Mouse (Mus musculus) hindbrain, embryonic 10.5 days (tissue): ENCODE data around the gene Gm20721. TPM values are rescaled to one million over a fixed set of nuclear protein-coding genes. Genes with fewer than 3 reads are reported as not detected.
"Not testable (repeated sequence)": the region's sequence is repeated elsewhere in the genome, so short reads cannot be mapped to it uniquely, and the experiment has no call there.

Source experiments
- DNase-seq: peaks from one replicate; pipeline ENCODE4 v3.0.0-alpha.2; 2017; ENCODE audit warnings: low spot score
- H3K27ac ChIP-seq: fragments of 300-500 bp; sonication (generic); 2 replicates; pipeline ENCODE4 v1.5.1; 2016; ENCODE audit warnings: mild to moderate bottlenecking, moderate library complexity
- H3K27me3 ChIP-seq: fragments of 300-500 bp; sonication (generic); 2 replicates; pipeline ENCODE4 v1.6.1; 2016; ENCODE audit warnings: mild to moderate bottlenecking; ENCODE audit not compliant: poor library complexity, insufficient read depth, severe bottlenecking
- H3K36me3 ChIP-seq: fragments of 300-500 bp; sonication (generic); 2 replicates; pipeline ENCODE4 v1.6.1; 2016; ENCODE audit warnings: mild to moderate bottlenecking, moderate library complexity
- H3K4me1 ChIP-seq: fragments of 300-500 bp; sonication (generic); replicated peaks from 2 replicates; pipeline ENCODE4 v1.6.1; 2016; ENCODE audit warnings: mild to moderate bottlenecking
- H3K4me3 ChIP-seq: fragments of 300-500 bp; sonication (generic); 2 replicates; pipeline ENCODE4 v1.5.1; 2016; ENCODE audit warnings: mild to moderate bottlenecking, moderate library complexity
- H3K9me3 ChIP-seq: fragments of 300-500 bp; sonication (generic); 2 replicates; pipeline ENCODE4 v1.6.1; 2016; ENCODE audit warnings: mild to moderate bottlenecking, moderate library complexity
- WGBS: fragments of 180-500 bp; shearing (Covaris S2); methylation state at CpG from one replicate; pipeline ENCODE4 v1.1.7; 2016; 5-methylcytosine and 5-hydroxymethylcytosine counted together
- polyA plus RNA-seq: library from polyadenylated mRNA; unstranded; fragments of >200 nt; fragmentation: Nextera tagmentation; extraction: Ambion mirVana; gene quantifications from 2 replicates; pipeline ENCODE4 v1.2.1, GENCODE M21; 2016

The Gm20721 gene
- polyA plus RNA-seq, result 10.5 and 13.1 TPM in 2 replicates

DNA sequence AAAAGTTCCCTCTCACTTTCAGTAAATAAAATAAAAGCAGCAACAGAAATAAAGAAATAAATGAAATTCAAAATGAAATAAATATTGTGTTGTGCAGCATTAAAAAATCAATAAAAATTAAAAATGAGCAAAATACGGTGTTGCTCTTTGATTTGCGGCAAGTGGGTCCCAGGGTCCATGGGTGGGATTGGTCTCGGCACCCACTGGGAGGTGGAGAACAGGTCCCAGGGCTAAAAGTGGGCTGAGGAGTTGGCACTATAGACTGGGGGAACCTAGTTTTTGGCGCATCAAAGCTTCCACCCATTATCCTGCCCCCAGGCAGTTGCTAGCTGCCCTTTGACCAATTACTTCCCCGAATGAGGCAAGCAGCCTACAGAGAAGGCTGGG lies at the start of gene Gm20721:
Gene Gm20721, minus strand, starts transcription at position 101 of the 387 bp plus-strand sequence.
- peaks cover 25% of the 10 kb centered on the region for H3K4me1 ChIP-seq
- 96% methylated on average over 5 of the region's 5 CpGs for WGBS
- 0 out of 2 replicates have a peak, but pooled peaks cover 4% of the 10 kb centered on the region for H3K9me3 ChIP-seq
- no peak within 1 kb of the TSS for H3K4me3 ChIP-seq
- no peak within 1 kb of the TSS for H3K27ac ChIP-seq
- no peaks in the 10 kb centered on the region for H3K27me3 ChIP-seq
- peaks cover 59% of the 10 kb centered on the region for H3K36me3 ChIP-seq
- DNase-seq, result no peak

DNA sequence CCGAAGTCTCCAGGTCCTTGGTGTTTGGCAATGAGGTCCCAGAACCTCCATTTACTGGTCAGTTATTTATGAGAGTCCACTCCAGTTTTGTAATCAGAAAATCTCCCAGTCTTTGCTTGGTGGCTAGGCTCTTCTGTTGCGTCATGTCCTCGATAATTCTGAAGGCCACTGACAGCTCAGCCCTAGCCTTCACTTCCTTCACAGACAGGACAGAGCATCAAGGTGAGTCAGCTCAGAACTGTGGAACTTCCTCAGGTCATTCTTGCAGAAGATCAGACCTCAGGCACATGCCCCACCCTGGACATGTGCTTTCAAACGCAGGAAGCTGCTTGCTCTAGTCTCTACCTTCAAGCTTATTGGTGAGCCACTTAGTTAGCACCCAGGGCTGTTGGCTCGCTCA lies 46.9 kb upstream of the Gm20721 start:
- DNase-seq, result no peak
- Histone ChIP-seq H3K4me1 (no peaks in the 10 kb centered on the region), H3K9me3 (no peaks in the 10 kb centered on the region), H3K27me3 (no peaks in the 10 kb centered on the region), H3K36me3 (no peaks in the 10 kb centered on the region), H3K27ac (no peak overlapping the region), H3K4me3 (no peak overlapping the region)
- 82% methylated on average over 5 of the region's 5 CpGs for WGBS

DNA sequence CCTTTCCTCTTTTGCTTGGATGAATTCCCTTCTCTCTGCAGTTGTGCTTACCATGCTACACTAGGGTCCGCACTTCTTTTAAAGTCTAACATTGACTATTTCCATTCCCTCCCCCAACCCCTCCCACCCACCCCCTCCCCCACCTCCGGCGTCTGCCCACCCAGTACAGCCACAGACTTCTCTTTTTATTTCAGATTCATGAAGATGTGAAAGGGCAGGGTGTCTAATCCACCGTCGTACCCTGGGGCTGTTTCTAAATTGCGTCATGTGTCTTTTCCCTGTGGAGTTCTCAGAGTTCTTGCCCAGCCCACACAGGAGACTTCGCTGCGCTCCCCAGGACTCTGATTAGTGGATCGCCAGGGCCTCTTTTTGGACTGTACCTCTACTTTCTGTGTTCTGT lies 46.0 kb upstream of the Gm20721 start:
- WGBS, result 72% methylated on average over 9 of the region's 9 CpGs
- DNase-seq, result no peak
- Histone ChIP-seq H3K4me3 (no peak overlapping the region), H3K36me3 (no peaks in the 10 kb centered on the region), H3K4me1 (no peaks in the 10 kb centered on the region), H3K27me3 (no peaks in the 10 kb centered on the region), H3K9me3 (no peaks in the 10 kb centered on the region), H3K27ac (no peak overlapping the region)

DNA sequence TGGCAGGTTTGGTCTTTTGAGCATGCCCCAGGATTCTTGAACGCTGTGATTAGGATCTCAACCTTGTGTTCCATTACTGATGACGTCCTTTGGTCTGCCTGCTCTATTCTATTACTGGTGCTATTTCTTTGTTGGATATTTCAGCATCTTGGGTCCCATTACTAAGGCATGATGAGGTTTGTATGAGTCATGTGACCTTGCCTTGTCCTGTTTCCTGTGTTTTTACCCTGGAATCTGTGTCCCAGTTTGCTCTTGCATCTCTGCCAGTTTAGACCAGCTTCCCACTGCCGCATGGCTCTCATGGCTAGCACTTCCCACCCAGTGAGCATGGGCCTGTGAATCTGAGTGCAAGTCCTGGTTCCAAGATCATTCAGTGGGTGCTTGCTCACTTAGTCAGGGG lies 45.4 kb upstream of the Gm20721 start:
- no peaks in the 10 kb centered on the region for H3K9me3 ChIP-seq
- H3K4me3 ChIP-seq, result no peak overlapping the region
- H3K36me3 ChIP-seq, result no peaks in the 10 kb centered on the region
- no peak overlapping the region for H3K27ac ChIP-seq
- DNase-seq, result no peak
- no peaks in the 10 kb centered on the region for H3K4me1 ChIP-seq
- WGBS, result 91% methylated on average over 3 of the region's 3 CpGs
- no peaks in the 10 kb centered on the region for H3K27me3 ChIP-seq

DNA sequence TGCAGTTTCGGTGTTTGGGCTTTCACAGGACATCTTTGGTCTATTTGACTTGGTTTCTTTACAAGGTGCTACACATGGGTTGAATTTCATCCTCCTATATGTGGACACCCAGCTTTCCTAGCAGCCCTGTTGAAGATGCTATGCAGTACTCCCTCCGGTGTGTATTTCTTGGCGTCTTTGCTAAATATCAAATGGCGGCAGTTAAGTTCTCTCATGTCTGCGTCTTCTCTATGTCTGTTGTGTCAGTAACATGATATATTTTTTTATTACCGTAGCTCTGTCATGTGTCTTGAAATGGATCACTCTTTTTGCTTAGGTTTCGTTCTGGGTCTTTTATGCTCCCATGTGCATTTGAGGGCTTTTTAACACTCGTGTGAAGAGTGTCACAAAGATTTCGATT lies 34.5 kb upstream of the Gm20721 start:
- DNase-seq, result no peak
- Histone ChIP-seq H3K9me3 (no peaks in the 10 kb centered on the region), H3K4me3 (no peak overlapping the region), H3K36me3 (no peaks in the 10 kb centered on the region), H3K27ac (no peak overlapping the region), H3K4me1 (no peaks in the 10 kb centered on the region), H3K27me3 (no peaks in the 10 kb centered on the region)
- 89% methylated on average over 9 of the region's 9 CpGs for WGBS

DNA sequence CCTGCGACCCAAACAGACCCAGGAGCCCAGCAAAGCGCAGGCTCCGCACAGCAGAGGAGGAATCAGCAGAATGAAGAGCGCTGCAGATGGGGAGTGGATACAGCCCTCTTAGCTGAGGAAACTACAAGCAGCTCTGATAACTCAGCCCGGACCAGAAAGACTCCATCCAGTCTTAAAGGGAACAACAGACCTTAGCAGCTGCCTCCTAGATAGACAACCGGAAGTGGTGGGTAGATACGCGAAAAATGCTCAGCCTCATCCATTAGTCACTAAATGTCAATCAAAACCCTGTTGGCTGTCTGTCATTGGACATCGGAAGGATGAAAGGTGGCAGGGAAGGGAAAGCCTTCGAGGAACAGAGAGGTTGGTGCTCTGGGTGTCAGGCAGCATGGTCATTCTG lies 20.1 kb upstream of the Gm20721 start:
- H3K9me3 ChIP-seq, result no peaks in the 10 kb centered on the region
- H3K27ac ChIP-seq, result no peak overlapping the region
- no peak overlapping the region for H3K4me3 ChIP-seq
- no peaks in the 10 kb centered on the region for H3K27me3 ChIP-seq
- no peaks in the 10 kb centered on the region for H3K36me3 ChIP-seq
- no peaks in the 10 kb centered on the region for H3K4me1 ChIP-seq
- 86% methylated on average over 10 of the region's 10 CpGs for WGBS
- DNase-seq, result no peak

DNA sequence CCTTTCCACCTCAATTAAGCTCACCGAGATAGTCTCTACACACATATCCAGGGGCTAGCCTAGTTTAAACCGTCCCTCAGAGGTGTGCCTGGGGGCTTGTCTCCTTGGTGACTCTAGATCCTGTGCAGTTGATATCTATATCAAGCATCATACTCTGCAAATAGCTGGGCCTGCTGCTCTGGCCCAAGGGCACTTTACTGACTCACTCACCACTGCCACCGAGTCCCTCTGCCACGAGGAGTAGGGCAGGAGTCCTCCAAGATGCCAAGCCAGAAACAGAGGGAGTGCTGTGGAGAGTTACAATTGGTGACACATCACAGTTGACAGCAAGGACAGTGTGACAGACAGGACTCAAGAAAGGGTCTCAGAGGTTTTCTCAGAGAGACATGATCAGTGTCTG lies 13.1 kb upstream of the Gm20721 start:
- Histone ChIP-seq H3K36me3 (no peaks in the 10 kb centered on the region), H3K27me3 (no peaks in the 10 kb centered on the region), H3K4me3 (no peak overlapping the region), H3K4me1 (no peaks in the 10 kb centered on the region), H3K27ac (no peak overlapping the region), H3K9me3 (no peaks in the 10 kb centered on the region)
- no peak for DNase-seq
- WGBS, result 87% methylated on average over 4 of the region's 4 CpGs

DNA sequence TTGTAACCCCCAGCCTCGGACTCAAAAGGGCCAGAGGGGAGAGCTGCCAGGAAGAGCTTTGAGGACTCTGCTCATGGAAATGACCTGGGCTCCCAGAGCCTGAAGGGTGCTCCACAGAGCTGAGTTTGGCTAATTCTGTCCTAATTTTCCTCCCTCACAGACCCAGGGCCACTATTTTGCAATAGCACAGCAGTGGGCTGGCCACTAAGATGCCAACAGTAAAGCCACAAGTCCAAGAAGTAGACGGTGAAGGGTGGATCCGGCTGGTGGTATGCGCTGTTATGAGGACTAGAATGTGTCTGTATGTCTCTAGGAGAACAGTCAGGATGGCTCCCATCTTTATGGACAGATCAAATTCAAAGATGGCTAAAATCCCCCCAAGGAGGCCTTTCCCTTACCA lies 12.0 kb upstream of the Gm20721 start:
- Histone ChIP-seq H3K9me3 (no peaks in the 10 kb centered on the region), H3K4me3 (no peak overlapping the region), H3K27ac (no peak overlapping the region), H3K4me1 (no peaks in the 10 kb centered on the region), H3K27me3 (no peaks in the 10 kb centered on the region), H3K36me3 (no peaks in the 10 kb centered on the region)
- DNase-seq, result no peak
- WGBS, result 89% methylated on average over 4 of the region's 4 CpGs

DNA sequence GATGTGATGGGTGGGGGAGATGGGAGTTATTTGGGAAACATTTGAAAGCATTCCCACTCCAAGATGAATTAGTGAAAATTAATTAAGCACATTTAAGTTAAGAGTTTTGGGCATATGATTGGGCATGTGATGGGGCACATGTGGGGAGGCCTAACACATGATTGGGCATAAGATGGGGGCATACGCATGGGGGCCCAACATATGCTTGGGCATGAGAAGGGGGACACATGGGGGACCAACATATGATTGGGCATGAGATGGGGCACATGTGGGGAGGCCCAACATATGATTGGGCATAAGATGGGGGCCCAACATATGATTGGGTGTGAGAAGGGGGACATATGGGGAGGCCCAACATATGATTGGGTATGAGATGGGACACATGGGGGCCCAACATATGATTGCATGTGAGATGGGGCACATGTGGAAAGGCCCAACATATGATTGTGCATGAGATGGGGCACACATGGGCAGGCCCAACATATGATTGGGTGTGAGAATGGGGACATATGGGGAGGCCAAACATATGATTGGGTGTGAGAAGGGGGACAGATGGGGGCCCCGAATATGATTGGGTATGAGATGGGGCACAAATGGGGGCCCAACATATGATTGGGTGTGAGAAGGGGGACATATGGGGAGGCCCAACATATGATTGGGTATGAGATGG lies 622 bp upstream of the Gm20721 start:
- H3K27ac ChIP-seq, H3K4me3 ChIP-seq, H3K27me3 ChIP-seq, DNase-seq, H3K9me3 ChIP-seq: not testable (repeated sequence)
- Histone ChIP-seq H3K4me1 (peaks cover 20% of the 10 kb centered on the region), H3K36me3 (peaks cover 53% of the 10 kb centered on the region)
- 98% methylated on average over 2 of the region's 2 CpGs for WGBS

DNA sequence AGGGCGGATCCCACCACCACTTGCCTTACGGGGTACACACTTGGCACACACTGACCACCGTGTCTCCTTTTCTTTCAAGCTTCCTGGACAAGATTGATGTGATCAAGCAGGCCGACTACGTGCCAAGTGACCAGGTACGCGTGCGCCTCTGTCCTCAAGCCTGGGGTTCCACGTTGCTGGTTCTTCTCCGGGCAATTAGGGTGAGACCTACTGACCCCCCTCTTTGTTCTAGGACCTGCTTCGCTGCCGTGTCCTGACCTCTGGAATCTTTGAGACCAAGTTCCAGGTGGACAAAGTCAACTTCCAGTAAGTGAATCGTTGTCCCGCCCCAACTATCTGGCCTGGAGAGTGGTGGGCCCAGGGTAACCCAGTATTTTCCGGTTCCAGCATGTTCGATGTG lies 1.5 kb downstream of the Gm20721 start:
- no peak overlapping the region for H3K27ac ChIP-seq
- peaks cover 73% of the 10 kb centered on the region for H3K36me3 ChIP-seq
- 0 out of 2 replicates have a peak, but pooled peaks cover 4% of the 10 kb centered on the region for H3K9me3 ChIP-seq
- no peak for DNase-seq
- H3K27me3 ChIP-seq, result no peaks in the 10 kb centered on the region
- whole genome bisulfite sequencing, result 96% methylated on average over 16 of the region's 16 CpGs
- H3K4me3 ChIP-seq, result no peak overlapping the region
- H3K4me1 ChIP-seq, result peaks cover 37% of the 10 kb centered on the region

DNA sequence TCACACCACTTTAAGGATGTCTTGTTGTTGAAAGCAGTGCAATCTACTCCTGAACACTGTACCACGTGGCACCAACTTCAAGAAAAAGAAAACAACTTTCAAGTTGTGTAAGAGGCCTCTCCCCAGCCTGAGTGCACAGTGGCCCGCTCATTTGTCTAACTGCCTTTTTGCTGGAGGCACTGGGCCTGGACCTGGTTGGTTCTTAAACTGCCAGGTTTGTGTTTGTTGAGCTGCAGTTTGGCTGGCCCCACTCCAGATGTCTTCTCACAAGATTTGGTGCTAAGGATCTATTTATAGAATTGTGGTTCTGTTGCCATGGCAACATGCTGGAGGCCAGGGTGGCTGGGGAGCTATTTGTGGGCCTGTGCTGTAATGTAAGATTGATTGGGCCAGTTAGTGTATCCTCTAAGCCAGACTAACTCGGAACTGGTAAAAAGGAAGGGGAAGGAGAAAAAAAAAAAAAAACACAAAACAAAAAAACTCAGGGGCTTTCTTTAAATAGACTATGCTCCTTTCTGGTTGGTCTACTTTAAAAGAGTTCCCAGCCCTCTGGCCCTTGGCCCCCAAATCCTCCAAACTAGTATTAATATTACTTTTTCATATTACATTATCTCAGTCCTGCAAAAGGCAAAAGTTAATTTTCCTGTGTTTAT lies 2.4 kb downstream of the Gm20721 start:
- Histone ChIP-seq H3K36me3 (peaks cover 80% of the 10 kb centered on the region), H3K27me3 (no peaks in the 10 kb centered on the region), H3K4me1 (peaks cover 42% of the 10 kb centered on the region), H3K4me3 (no peak overlapping the region), H3K27ac (no peak overlapping the region), H3K9me3 (0 out of 2 replicates have a peak, but pooled peaks cover 4% of the 10 kb centered on the region)
- DNase-seq, result peak; percentile 28
- WGBS, result 65% methylated on average over 3 of the region's 3 CpGs

DNA sequence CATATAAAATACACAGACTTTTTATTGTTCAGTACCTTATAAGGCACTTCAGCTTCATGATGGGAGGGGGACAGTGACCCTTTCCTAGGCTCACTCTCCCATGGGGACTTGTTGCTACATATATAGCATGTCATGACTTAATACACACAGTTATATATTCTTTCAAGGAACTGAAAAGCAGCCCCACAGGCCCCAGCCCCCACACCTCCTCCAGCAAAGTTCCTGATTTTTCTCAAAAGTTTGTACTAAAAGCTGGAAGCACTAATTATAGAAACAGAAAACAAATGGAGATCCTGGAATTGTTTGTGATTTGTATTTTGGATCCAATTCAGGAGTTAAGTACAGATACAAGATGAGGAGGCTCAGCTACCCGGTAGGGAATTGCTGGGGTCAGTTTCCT lies 2.9 kb downstream of the Gm20721 start:
- Histone ChIP-seq H3K4me1 (peaks cover 42% of the 10 kb centered on the region), H3K27me3 (no peaks in the 10 kb centered on the region), H3K36me3 (peaks cover 86% of the 10 kb centered on the region), H3K27ac (no peak overlapping the region), H3K9me3 (0 out of 2 replicates have a peak, but pooled peaks cover 4% of the 10 kb centered on the region), H3K4me3 (no peak overlapping the region)
- DNase-seq, result no peak
- 81% methylated on average over 1 of the region's 1 CpGs for WGBS

DNA sequence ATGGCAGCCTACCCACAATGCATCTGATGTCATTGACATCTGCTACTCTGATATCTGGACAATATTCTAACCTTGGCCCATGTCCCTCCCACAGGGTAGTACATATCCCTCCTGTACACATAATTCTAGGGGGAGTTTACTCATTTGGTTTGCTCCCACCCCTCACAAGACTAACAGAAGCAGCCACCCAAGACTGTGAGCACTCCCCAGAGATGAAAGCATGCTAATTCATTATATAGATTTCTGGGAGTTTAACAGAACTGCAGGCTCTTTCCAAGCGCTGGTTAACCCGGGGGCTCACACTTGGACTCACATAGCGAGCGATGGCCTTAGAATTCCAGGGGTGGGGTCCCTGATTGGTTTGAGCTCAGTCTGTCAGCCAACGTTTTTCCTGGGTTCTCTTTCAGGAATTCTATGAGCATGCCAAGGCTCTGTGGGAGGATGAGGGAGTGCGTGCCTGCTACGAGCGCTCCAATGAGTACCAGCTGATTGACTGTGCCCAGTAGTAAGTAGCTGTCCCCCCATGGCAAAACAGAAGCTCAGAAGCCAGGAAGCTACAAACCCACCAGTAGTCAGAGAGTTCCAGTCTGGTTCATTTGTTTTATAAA lies 3.6 kb downstream of the Gm20721 start:
- WGBS, result 83% methylated on average over 8 of the region's 8 CpGs
- H3K4me1 ChIP-seq, result peaks cover 42% of the 10 kb centered on the region
- peaks cover 90% of the 10 kb centered on the region for H3K36me3 ChIP-seq
- no peak for DNase-seq
- H3K9me3 ChIP-seq, result 0 out of 2 replicates have a peak, but pooled peaks cover 4% of the 10 kb centered on the region
- H3K27me3 ChIP-seq, result no peaks in the 10 kb centered on the region
- no peak overlapping the region for H3K4me3 ChIP-seq
- no peak overlapping the region for H3K27ac ChIP-seq
